In the genomic region with DNA sequence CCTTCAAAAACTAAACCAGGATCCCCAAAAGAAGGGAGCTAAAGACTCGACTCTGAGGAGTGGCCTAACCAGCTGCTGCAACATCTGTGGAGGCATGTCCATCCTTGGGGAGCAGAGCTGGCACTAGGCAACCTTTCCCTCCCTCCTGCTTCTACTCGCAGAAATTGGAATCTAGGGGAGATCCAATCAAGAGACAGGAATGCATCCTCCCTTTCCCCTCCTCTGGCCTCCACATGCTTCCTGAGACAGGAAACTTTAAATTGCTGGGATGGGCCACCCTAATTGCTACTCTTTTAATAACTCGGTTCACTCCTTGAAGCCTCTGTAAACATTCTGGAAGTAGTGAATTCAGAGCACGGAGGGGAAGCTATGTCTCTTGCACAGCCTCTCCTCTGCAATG, we compare ENCODE assay signal across 9 mouse cellular contexts.
DNase-seq lines count a peak whose midpoint lies in the region; ATAC-seq and TF ChIP-seq lines count a peak whose summit lies in the region.
"Had no signal": no experiment of that assay in that cellular context is flagged by ENCODE, and none has a peak within 500 bp of the region (broad histone marks: within the 10 kb centered on the region; RNA-seq: fewer than 3 reads in every experiment).

No protein-coding gene starts in this region.

- ATAC-seq in lung, embryonic 16.5 days (ENCODE audit: low read depth): peak; percentile 74
- peak; percentile 69 for ATAC-seq in embryonic facial prominence, embryonic 15.5 days (ENCODE audit: insufficient number of reproducible peaks, low FRiP score, low TSS enrichment, low read depth)
- ATAC-seq in intestine, embryonic 15.5 days: peak; percentile 39; the same call in 1 of the 2 replicates
- ATAC-seq: forebrain, postnatal 0 days had no signal

- no peak for TF ChIP-seq CTCF in lung, adult 2 months (IDR thresholded peaks at IDR 0.05; ENCODE audit: insufficient read depth, low read length)

- WGBS in lung, embryonic 16.5 days: 12% methylated on average over 4 of the region's 4 CpGs
- WGBS in lung, adult 2 months: 17% methylated on average over 4 of the region's 4 CpGs
- WGBS in embryonic facial prominence, embryonic 15.5 days: 8% methylated on average over 4 of the region's 4 CpGs
- 7% methylated on average over 4 of the region's 4 CpGs for WGBS in intestine, embryonic 15.5 days

- H3K4me1 ChIP-seq in lung, embryonic 16.5 days (replicated peaks; ENCODE audit: control insufficient read depth, insufficient read depth, low read length): peaks cover under 1% of the 10 kb centered on the region; the same call in 1 of the 2 replicates
- H3K4me1 ChIP-seq in lung, adult 2 months (ENCODE audit: control insufficient read depth, insufficient read depth, low read length): peaks cover 5% of the 10 kb centered on the region
- H3K4me1 ChIP-seq in embryonic facial prominence, embryonic 15.5 days: peaks cover 10% of the 10 kb centered on the region
- peaks cover 9% of the 10 kb centered on the region for H3K4me1 ChIP-seq in intestine, embryonic 15.5 days (replicated peaks)

- H3K4me2 ChIP-seq in lung, embryonic 16.5 days (ENCODE audit: low read depth, low read length): no peak overlapping the region
- H3K4me2 ChIP-seq in embryonic facial prominence, embryonic 15.5 days (replicated peaks): no peak overlapping the region
- 0 out of 2 replicates have a peak overlapping the region, but pooled peaks have one; percentile 6 for H3K4me2 ChIP-seq in intestine, embryonic 15.5 days (replicated peaks)

- H3K4me3 ChIP-seq in lung, embryonic 16.5 days (ENCODE audit: low read length): no peak overlapping the region
- H3K4me3 ChIP-seq in lung, adult 2 months (replicated peaks; ENCODE audit: extremely low read depth, low read depth, low read length): no peak overlapping the region
- no peak overlapping the region for H3K4me3 ChIP-seq in embryonic facial prominence, embryonic 15.5 days (replicated peaks)
- H3K4me3 ChIP-seq in intestine, embryonic 15.5 days (replicated peaks): no peak overlapping the region

- no peak for TF ChIP-seq POLR2A in lung, adult 2 months (IDR thresholded peaks at IDR 0.05; ENCODE audit: borderline replicate concordance, extremely low read depth, low read depth, low read length)

- no peak overlapping the region for H3K9ac ChIP-seq in lung, embryonic 16.5 days (ENCODE audit: low read length)
- no peak overlapping the region for H3K9ac ChIP-seq in embryonic facial prominence, embryonic 15.5 days
- H3K9ac ChIP-seq in intestine, embryonic 15.5 days: no peak overlapping the region
- H3K9ac ChIP-seq: forebrain, postnatal 0 days had no signal

- peak overlapping the region; percentile 67 for H3K27ac ChIP-seq in lung, embryonic 16.5 days (ENCODE audit: low read length)
- peak overlapping the region; percentile 53 for H3K27ac ChIP-seq in embryonic facial prominence, embryonic 15.5 days (replicated peaks)
- H3K27ac ChIP-seq in intestine, embryonic 15.5 days: peak overlapping the region; percentile 11; the same call in 1 of the 2 replicates

- no peaks in the 10 kb centered on the region for H3K36me3 ChIP-seq in lung, embryonic 16.5 days (ENCODE audit: control insufficient read depth, insufficient read depth, low read length)
- H3K36me3 ChIP-seq in embryonic facial prominence, embryonic 15.5 days: no peaks in the 10 kb centered on the region
- no peaks in the 10 kb centered on the region for H3K36me3 ChIP-seq in intestine, embryonic 15.5 days

- no peaks in the 10 kb centered on the region for H3K9me3 ChIP-seq in lung, embryonic 16.5 days (ENCODE audit: control insufficient read depth, low read length)
- no peaks in the 10 kb centered on the region for H3K9me3 ChIP-seq in embryonic facial prominence, embryonic 15.5 days (replicated peaks)
- no peaks in the 10 kb centered on the region for H3K9me3 ChIP-seq in intestine, embryonic 15.5 days

- no peaks in the 10 kb centered on the region for H3K27me3 ChIP-seq in lung, embryonic 16.5 days (ENCODE audit: control insufficient read depth, insufficient read depth, low read depth, low read length)
- no peaks in the 10 kb centered on the region for H3K27me3 ChIP-seq in embryonic facial prominence, embryonic 15.5 days
- H3K27me3 ChIP-seq in intestine, embryonic 15.5 days (replicated peaks): no peaks in the 10 kb centered on the region

- no peak for DNase-seq in lung, adult 2 months
- peak; percentile 8 for DNase-seq in yolk sac, embryonic 10.5 days (ENCODE audit: low spot score)
- DNase-seq in layer of hippocampus, adult 9-10 months (ENCODE audit: low spot score): no peak
- no peak for DNase-seq in thymus, postnatal 10 days (ENCODE audit: low spot score in 2 of 2)
- DNase-seq: forebrain, postnatal 0 days; liver had no signal

Comparison
In these comparisons a context has a peak if more than half of its experiments do, and no peak if none do; other contexts are left out.
1. H3K27ac ChIP-seq: peak in every context shown above with its lines; median percentile 67 in lung, embryonic 16.5 days; 53 in embryonic facial prominence, embryonic 15.5 days; 11 in intestine, embryonic 15.5 days.